Mouse (Mus musculus): ENCODE measurements around the gene Sectm1a.
A peak's percentile ranks its signal among the peaks of the same experiment; 100 is the strongest.
"Not testable (repeated sequence)": the region's sequence is repeated elsewhere in the genome, so short reads cannot be mapped to it uniquely, and the experiment has no call there.

Sectm1a gene

GRCm38 (mm10) chr11:121089756-121090546 is 8.9 kb upstream of the Sectm1a start:
- DNase-seq = no peak

- no peak for DNase-seq
Measured at GRCm38 (mm10) chr11:121088997-121089396, 8.0 kb upstream of the Sectm1a start.

- DNase-seq = no peak
Measured at GRCm38 (mm10) chr11:121086296-121086695, 5.3 kb upstream of the Sectm1a start.

GRCm38 (mm10) chr11:121085181-121085580 is 4.2 kb upstream of the Sectm1a start:
- no peak for DNase-seq

GRCm38 (mm10) chr11:121082857-121083500 is 2.0 kb upstream of the Sectm1a start:
- DNase-seq = no peak

GRCm38 (mm10) chr11:121082250-121082649 is 1.2 kb upstream of the Sectm1a start:
- no peak for DNase-seq

GRCm38 (mm10) chr11:121080330-121080729 is 690 bp downstream of the Sectm1a start:
- no peak for DNase-seq

- no peak for DNase-seq
Measured at GRCm38 (mm10) chr11:121075655-121076054, 5.4 kb downstream of the Sectm1a start.

GRCm38 (mm10) chr11:121069662-121070061 is 11.4 kb downstream of the Sectm1a start:
- not testable (repeated sequence) for DNase-seq

- no peak for DNase-seq
Measured at GRCm38 (mm10) chr11:121067895-121068294, 13.1 kb downstream of the Sectm1a start.

- no peak for DNase-seq
Measured at GRCm38 (mm10) chr11:121064197-121064596, 16.8 kb downstream of the Sectm1a start.

- DNase-seq = no peak
Measured at GRCm38 (mm10) chr11:121063379-121063778, 17.6 kb downstream of the Sectm1a start, which contains the start of gene Sectm1b. Gene Sectm1b (minus strand): TSS chr11:121063569.

GRCm38 (mm10) chr11:121061615-121062014 is 19.4 kb downstream of the Sectm1a start:
- no peak for DNase-seq

- DNase-seq = not testable (repeated sequence)
Measured at GRCm38 (mm10) chr11:121060401-121061067, 20.5 kb downstream of the Sectm1a start.

GRCm38 (mm10) chr11:121059471-121059870 is 21.5 kb downstream of the Sectm1a start:
- no peak for DNase-seq

- no peak for DNase-seq
Measured at GRCm38 (mm10) chr11:121058956-121059355, 22.1 kb downstream of the Sectm1a start.

- DNase-seq = no peak
Measured at GRCm38 (mm10) chr11:121058122-121058521, 22.9 kb downstream of the Sectm1a start.

- no peak for DNase-seq
Measured at GRCm38 (mm10) chr11:121056536-121057236, 24.3 kb downstream of the Sectm1a start.

GRCm38 (mm10) chr11:121053536-121053935 is 27.5 kb downstream of the Sectm1a start:
- peak; percentile 87 for DNase-seq

GRCm38 (mm10) chr11:121052387-121052786 is 28.6 kb downstream of the Sectm1a start:
- no peak for DNase-seq

- no peak for DNase-seq
Measured at GRCm38 (mm10) chr11:121051793-121052192, 29.2 kb downstream of the Sectm1a start.

GRCm38 (mm10) chr11:121049840-121050239 is 31.2 kb downstream of the Sectm1a start:
- DNase-seq = no peak

GRCm38 (mm10) chr11:121047826-121048399 is 33.1 kb downstream of the Sectm1a start:
- DNase-seq = peak; percentile 49

Measured in embryo, embryonic 11 days (tissue).